Mouse (Mus musculus) kidney, postnatal 14 days (tissue): ENCODE measurements around the gene Cutal.
"Not testable (repeated sequence)": the region's sequence is repeated elsewhere in the genome, so short reads cannot be mapped to it uniquely, and the experiment has no call there.

Source experiments
- DNase-seq: peaks from one replicate; pipeline ENCODE4 v3.0.0; 2022; ENCODE audit warnings: mixed read lengths

Cutal gene

DNA sequence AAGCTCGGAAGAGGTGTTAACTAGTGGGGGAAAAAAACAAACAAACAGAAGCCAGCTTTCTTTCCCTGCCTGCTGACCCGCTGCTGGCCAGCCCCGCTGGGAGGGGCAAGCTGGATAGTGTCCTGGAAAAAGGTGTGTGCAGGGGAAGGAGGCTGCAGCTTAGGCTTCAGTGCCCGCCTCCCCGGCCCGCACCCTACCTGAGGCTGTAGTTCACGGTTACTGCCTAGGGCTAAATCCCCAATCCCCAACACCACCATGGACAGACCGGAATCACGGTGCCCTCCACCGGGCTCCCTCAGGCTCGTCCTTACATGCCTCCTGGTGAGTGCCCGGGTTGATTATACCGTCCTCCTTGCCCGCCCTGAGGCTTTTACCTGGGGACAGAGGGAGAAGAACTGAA, at the start of gene Cutal:
Gene Cutal, plus strand, starts transcription at position 126 of the 400 bp plus-strand sequence.
- DNase-seq = peak; percentile 81

GRCm38 (mm10) chr2:34825827-34826459, 48.3 kb upstream of the Cutal start, which contains the start of gene Fbxw2:
Gene Fbxw2 (minus strand): TSS chr2:34826311.
- DNase-seq = peak; percentile 95

GRCm38 (mm10) chr2:34826460-34827231, 47.5 kb upstream of the Cutal start:
- peak; percentile 8 for DNase-seq

DNA sequence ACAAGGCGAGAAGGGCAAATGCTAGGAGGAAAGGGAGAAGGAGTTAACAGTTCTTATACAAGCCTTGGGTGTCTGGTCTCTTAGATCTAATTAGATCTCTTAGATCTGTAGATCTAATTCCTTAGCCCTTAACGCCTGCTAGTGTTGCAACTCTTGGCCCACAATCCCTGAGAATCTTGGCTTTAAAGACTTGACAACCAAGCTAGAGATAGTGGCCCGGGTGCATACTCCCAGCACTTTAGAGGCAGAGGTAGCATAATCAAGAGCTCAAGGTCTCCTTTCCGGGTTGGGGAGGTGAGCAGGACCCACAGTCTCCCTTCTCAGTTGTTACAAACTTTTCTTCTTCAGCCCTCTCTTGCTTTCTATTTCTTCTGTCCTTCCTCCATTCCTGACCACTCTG, 46.6 kb upstream of the Cutal start:
- no peak for DNase-seq

GRCm38 (mm10) chr2:34828026-34828425, 46.2 kb upstream of the Cutal start:
- DNase-seq = no peak

- not testable (repeated sequence) for DNase-seq
Measured at GRCm38 (mm10) chr2:34830066-34830465, 44.1 kb upstream of the Cutal start.

DNA sequence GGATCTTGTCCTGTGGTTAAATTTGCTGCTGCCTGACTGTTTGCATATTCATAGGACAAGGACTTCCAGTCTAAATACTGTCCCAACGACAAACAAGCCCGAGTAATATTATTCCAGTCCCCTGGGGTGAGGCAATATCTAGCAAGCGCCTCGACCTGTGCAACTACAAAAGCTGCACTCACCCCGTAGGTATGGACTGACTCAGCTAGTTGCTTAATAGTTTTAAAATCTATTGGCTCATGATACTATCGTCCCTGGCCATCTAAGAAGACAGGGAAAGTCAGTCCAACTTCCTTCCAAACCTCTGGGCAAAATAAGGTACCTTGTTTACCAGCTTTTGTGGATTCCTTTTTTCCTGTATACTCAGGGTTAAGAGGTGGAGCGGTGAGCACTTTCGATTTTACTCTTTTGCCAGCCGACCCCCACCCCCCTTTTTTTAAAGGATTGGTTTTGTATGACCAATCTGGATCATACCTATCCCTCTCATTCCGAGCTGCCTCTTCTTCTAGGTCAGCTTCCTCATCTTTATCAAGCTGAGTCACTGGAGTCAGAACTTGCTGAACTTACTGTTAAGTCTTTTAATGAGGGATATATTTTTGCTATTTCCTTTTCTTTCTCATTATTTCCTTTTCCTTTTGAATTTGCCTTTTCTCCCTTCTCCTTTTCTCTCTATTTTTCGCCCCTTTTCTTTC, 41.3 kb upstream of the Cutal start, which contains the start of gene Gm34653:
Gene Gm34653, plus strand, starts transcription at position 242 of the 692 bp plus-strand sequence.
- not testable (repeated sequence) for DNase-seq

DNA sequence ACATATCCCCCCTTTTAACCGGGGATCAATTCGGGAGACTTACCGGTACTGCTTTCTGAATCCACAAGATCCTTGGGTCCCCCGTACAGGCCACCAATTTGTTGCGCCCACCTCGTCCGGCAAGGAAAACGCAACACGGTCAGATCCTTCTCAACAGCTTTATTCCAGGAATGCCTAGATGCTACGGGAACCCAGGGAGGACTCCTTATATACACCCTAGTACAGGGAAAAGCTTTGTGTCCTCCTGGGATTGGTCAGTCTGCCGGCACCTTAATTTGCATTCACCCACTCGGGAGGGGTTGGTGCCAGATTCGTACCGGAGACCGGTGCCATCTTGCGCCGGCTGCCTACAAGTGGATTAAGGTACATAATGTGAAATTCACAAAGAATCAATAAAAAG, 40.6 kb upstream of the Cutal start:
- DNase-seq = no peak

- no peak for DNase-seq
Measured at GRCm38 (mm10) chr2:34835669-34836068, 38.5 kb upstream of the Cutal start.

DNA sequence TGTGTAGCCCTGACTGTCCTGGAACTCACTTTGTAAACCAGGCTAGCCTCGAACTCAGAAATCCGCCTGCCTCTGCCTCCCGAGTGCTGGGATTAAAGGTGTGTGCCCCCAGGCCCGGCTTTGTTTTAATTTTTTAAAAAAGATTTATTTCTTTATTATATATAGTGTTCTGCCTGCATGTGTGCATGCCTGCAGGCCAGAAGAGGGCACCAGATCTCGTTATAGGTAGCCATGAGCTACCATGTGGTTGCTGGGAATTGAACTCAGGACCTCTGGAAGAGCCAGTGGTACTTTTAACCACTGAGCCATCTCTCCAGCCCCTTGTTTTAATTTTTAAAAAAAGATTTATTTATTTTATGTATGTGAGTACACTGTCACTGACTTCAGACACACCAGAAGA, 34.1 kb upstream of the Cutal start:
- not testable (repeated sequence) for DNase-seq

- no peak for DNase-seq
Measured at GRCm38 (mm10) chr2:34841706-34842105, 32.5 kb upstream of the Cutal start.

DNA sequence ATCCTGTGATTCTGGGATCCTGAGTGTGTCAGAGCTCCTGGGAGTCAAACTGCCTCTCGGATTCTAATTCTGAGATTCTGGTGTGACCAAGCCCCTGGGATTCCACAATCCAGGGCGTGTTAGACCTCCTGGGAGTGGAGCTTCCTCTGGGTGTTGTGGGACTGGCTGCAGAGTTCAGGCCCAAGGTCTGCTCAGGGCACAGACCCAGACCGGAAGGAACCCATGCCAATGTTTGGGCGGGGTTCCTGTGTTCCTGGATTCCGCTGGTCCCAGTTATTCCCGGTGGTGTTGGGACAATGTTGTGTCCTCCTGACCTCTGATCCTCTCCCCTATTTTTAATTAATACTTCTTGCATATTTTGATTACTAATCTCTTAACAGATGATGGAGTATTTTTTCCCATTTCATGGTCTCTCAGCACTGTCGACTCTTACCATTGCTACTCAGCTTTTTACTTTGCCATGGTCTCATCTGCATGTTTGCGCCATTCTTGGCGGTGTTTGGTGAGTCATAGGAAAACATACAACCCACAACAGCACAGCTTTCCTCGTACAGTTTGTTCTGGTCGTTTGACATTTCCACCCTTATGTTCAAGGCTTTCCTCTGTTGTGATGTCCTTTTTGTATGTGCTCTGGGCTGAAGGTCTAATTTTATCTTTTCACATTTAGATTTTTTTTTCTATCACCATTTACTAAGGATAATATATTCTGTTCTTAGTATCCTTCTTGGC, 30.8 kb upstream of the Cutal start:
- DNase-seq = peak; percentile 71

GRCm38 (mm10) chr2:34847702-34848101, 26.5 kb upstream of the Cutal start:
- DNase-seq = no peak

GRCm38 (mm10) chr2:34855265-34855664, 18.9 kb upstream of the Cutal start:
- no peak for DNase-seq

DNA sequence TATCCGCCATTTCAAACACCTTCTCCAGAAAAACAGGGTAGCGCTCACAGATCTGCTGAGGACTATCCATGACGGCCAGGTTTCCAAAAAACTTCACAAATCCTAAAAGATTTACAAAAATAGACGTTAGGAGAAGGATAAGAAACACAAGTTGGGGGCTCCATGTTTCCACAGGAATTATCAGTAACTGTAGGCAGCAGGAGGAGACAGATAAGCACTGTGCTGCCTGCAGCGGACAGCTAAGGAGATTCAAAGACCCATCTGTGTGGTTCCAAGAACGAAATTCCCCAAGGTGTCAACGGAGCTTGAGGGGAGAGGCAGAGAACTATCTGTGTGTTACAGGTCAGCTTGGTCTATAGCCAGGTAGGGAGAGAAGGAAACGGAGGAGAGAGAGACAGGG, 16.5 kb upstream of the Cutal start:
- no peak for DNase-seq

- DNase-seq = no peak
Measured at GRCm38 (mm10) chr2:34869680-34870079, 4.5 kb upstream of the Cutal start.

- DNase-seq = peak; percentile 97
Measured at GRCm38 (mm10) chr2:34870520-34871474, 3.4 kb upstream of the Cutal start.

DNA sequence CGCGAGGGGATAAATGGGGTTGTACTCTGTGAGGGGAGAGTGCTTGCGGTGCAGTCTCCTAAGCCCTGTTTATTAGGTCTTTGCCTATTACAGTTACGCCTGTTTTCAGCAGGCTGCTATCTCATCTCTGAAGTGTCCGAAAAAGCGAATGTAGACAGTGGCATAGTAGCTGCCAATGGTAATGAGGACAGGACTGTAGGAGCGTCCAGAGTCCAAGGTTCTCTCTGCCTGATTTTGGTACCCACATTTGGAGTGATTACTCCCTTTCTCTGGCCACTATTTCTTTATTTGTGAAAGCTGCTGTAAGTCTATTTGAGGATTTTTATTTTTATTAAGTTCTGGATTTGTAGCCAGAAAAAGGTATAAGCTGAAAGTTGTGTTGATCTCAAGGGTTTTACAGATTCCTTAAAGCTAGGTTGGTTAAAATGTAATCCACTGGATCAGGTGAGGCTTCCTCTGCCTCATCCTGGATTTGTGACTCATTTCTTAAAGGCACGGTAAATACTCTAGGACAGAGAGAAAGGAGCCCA, 685 bp downstream of the Cutal start, which contains the start of gene Psmd5:
Gene Psmd5, minus strand, starts transcription at position 153 of the 530 bp plus-strand sequence.
- DNase-seq = peak; percentile 48

- no peak for DNase-seq
Measured at GRCm38 (mm10) chr2:34880054-34880453, 5.9 kb downstream of the Cutal start.

DNA sequence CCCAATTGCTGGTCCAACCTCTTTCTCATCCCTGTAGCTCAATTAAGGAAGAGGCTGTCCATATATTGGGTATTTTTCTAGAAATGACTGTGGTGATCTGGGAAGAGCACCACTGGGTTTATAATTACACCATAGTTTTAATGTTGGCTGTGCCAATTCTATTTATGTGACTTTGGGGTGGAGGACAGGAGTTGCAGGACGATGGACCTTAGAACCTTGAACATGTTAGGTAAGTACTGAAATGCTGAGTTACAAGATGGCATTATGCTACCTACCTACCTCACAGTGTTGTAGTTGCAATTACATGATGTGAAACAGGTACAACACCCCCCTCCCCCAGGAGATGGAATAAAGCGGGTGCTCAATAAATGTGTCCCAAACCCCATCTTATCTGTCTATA, 8.6 kb downstream of the Cutal start:
- no peak for DNase-seq

- DNase-seq = no peak
Measured at GRCm38 (mm10) chr2:34883190-34883589, 9.0 kb downstream of the Cutal start.
